Mouse (Mus musculus) CH12.LX (cell line): ENCODE measurements around the gene Myh2. TPM values are rescaled to one million over a fixed set of nuclear protein-coding genes. Genes with fewer than 3 reads are reported as not detected.

Experiments
- DNase-seq: peaks from one replicate; pipeline ENCODE4 v3.0.0-alpha.2; 2013; ENCODE audit errors: extremely low read depth
- H3K27ac ChIP-seq: 2 replicates; pipeline ENCODE4 v1.5.1; 2012; ENCODE audit warnings: low read depth, mild to moderate bottlenecking, control low read depth, moderate library complexity; ENCODE audit not compliant: insufficient read depth
- H3K27me3 ChIP-seq: replicated peaks from 2 replicates; pipeline ENCODE3; 2012; ENCODE audit warnings: inconsistent platforms
- H3K36me3 ChIP-seq, 2 experiments: replicated peaks in 1 of 2; 2 replicates each; pipeline versions ENCODE3 to v1.6.1; 2012; ENCODE audit warnings: inconsistent platforms in 1 of 2, low read length in 1 of 2, mild to moderate bottlenecking in 1 of 2, mixed read lengths in 1 of 2, moderate library complexity in 1 of 2; ENCODE audit not compliant: control insufficient read depth in 1 of 2, insufficient read depth in 1 of 2
- H3K4me1 ChIP-seq, 2 experiments: 2 replicates each; pipeline ENCODE4 v1.6.1; 2012; ENCODE audit warnings: inconsistent platforms in 1 of 2, moderate library complexity in 1 of 2; ENCODE audit not compliant: insufficient read depth in 2 of 2, control insufficient read depth in 1 of 2
- H3K4me2 ChIP-seq: 2 replicates; pipeline ENCODE4 v1.6.1; 2012; ENCODE audit warnings: low read depth, mild to moderate bottlenecking, control low read depth; ENCODE audit not compliant: poor library complexity, insufficient read depth, severe bottlenecking
- H3K4me3 ChIP-seq, 3 experiments: fragments of 150-350 bp in 1 of 3; sonication (generic) in 1 of 3; replicated peaks in 1 of 3; 2 replicates each; pipeline versions ENCODE3 to v1.5.1; 2011 to 2012; ENCODE audit warnings: low read depth in 2 of 3, low read length in 2 of 3, mild to moderate bottlenecking in 2 of 3, moderate library complexity in 2 of 3, control low read depth in 1 of 3, improper control_type of control experiment in 1 of 3, inconsistent platforms in 1 of 3, mixed read lengths in 1 of 3; ENCODE audit not compliant: poor library complexity in 1 of 3
- H3K79me2 ChIP-seq: replicated peaks from 2 replicates; pipeline ENCODE4 v1.6.1; 2012; ENCODE audit warnings: mild to moderate bottlenecking, moderate library complexity; ENCODE audit not compliant: control insufficient read depth, poor library complexity, insufficient read depth, severe bottlenecking; ENCODE audit errors: extremely low read depth
- H3K9ac ChIP-seq: 2 replicates; pipeline ENCODE4 v1.6.1; 2012; ENCODE audit warnings: low read depth, mild to moderate bottlenecking, control low read depth, moderate library complexity; ENCODE audit not compliant: insufficient read depth
- H3K9me3 ChIP-seq: replicated peaks from 2 replicates; pipeline ENCODE3; 2012; ENCODE audit warnings: low read length, inconsistent platforms, mixed read lengths
- CHD2 ChIP-seq: IDR thresholded peaks from 2 replicates; pipeline ENCODE4 v1.6.1; 2011; ENCODE audit warnings: low read length, improper control_type of control experiment
- CTCF ChIP-seq, 2 experiments: IDR thresholded peaks in 1 of 2; conservative IDR thresholded peaks in 1 of 2; 2 replicates each; pipeline ENCODE4 v1.5.1; 2011 to 2012; ENCODE audit warnings: low read depth in 2 of 2, low read length in 2 of 2, improper control_type of control experiment in 1 of 2, inconsistent platforms in 1 of 2, mild to moderate bottlenecking in 1 of 2, moderate library complexity in 1 of 2
- EP300 ChIP-seq: IDR thresholded peaks from 2 replicates; pipeline ENCODE4 v1.6.1; 2011; ENCODE audit warnings: low read length, improper control_type of control experiment
- ETS1 ChIP-seq: conservative IDR thresholded peaks from 2 replicates; pipeline ENCODE4 v1.6.1; 2012; ENCODE audit warnings: low read depth, mild to moderate bottlenecking, inconsistent platforms, low read length, improper control_type of control experiment, moderate library complexity
- GABPA ChIP-seq: IDR thresholded peaks from 2 replicates; pipeline ENCODE4 v1.6.1; 2012; ENCODE audit warnings: low read depth, low read length, improper control_type of control experiment, inconsistent platforms; ENCODE audit not compliant: insufficient replicate concordance
- IRF4 ChIP-seq: IDR thresholded peaks from 2 replicates; pipeline ENCODE4 v1.6.1; 2014; ENCODE audit warnings: low read depth, mild to moderate bottlenecking, inconsistent platforms, low read length, improper control_type of control experiment
- JUND ChIP-seq: conservative IDR thresholded peaks from 2 replicates; pipeline ENCODE4 v1.6.1; 2011; ENCODE audit warnings: low read depth, low read length, improper control_type of control experiment
- MAX ChIP-seq: IDR thresholded peaks from 2 replicates; pipeline ENCODE4 v1.6.1; 2011; ENCODE audit warnings: low read length, improper control_type of control experiment
- MXI1 ChIP-seq: IDR thresholded peaks from 2 replicates; pipeline ENCODE4 v1.6.1; 2011; ENCODE audit warnings: mild to moderate bottlenecking, low read depth, low read length, improper control_type of control experiment
- MYC ChIP-seq: IDR thresholded peaks from 2 replicates; pipeline ENCODE4 v1.6.1; 2011; ENCODE audit warnings: low read depth, mild to moderate bottlenecking, improper control_type of control experiment, low read length
- NELFE ChIP-seq: IDR thresholded peaks from 2 replicates; pipeline ENCODE4 v1.6.1; 2011; ENCODE audit warnings: low read depth, low read length, improper control_type of control experiment
- POLR2A ChIP-seq: IDR thresholded peaks from 2 replicates; pipeline ENCODE4 v1.6.1; 2011; ENCODE audit warnings: low read depth, mild to moderate bottlenecking, improper control_type of control experiment, low read length
- POLR2AphosphoS2 ChIP-seq: IDR thresholded peaks from 2 replicates; pipeline ENCODE4 v1.6.1; 2011; ENCODE audit warnings: low read depth, low read length, improper control_type of control experiment
- RAD21 ChIP-seq: IDR thresholded peaks from 2 replicates; pipeline ENCODE4 v1.6.1; 2011; ENCODE audit warnings: low read depth, mild to moderate bottlenecking, low read length, improper control_type of control experiment, moderate library complexity
- TBP ChIP-seq: conservative IDR thresholded peaks from 2 replicates; pipeline ENCODE4 v1.6.1; 2011; ENCODE audit warnings: low read depth, low read length, improper control_type of control experiment
- UBTF ChIP-seq: IDR thresholded peaks from 2 replicates; pipeline ENCODE4 v1.6.1; 2012; ENCODE audit warnings: low read depth, mild to moderate bottlenecking, inconsistent platforms, low read length, improper control_type of control experiment, moderate library complexity
- USF2 ChIP-seq: conservative IDR thresholded peaks from 2 replicates; pipeline ENCODE4 v1.6.1; 2011; ENCODE audit warnings: low read depth, low read length, improper control_type of control experiment
- ZMIZ1 ChIP-seq: IDR thresholded peaks from 2 replicates; pipeline ENCODE4 v1.6.1; 2012; ENCODE audit warnings: low read depth, mild to moderate bottlenecking, inconsistent platforms, low read length, improper control_type of control experiment
- ZNF384 ChIP-seq: IDR thresholded peaks from 2 replicates; pipeline ENCODE4 v1.6.1; 2012; ENCODE audit warnings: low read depth, low read length, improper control_type of control experiment, inconsistent platforms
- dilution Hi-C: fragments of 300-500 bp; cut with MboI; formaldehyde crosslinking; loops from 2 replicates; pipeline ENCODE4 v1.14.3; 2020; ENCODE audit warnings: low sequenced_read_pairs; ENCODE audit not compliant: extremely low pct_unique_long_range_greater_than_20kb, extremely low pct_ligation_motif_present
- in situ Hi-C: fragments of 300-500 bp; cut with MboI; formaldehyde crosslinking; loops from 3 replicates; pipeline ENCODE4 v1.14.3; 2019; ENCODE audit warnings: low sequenced_read_pairs, low pct_ligation_motif_present, low pct_unique_long_range_greater_than_20kb, mixed read lengths
- polyA plus RNA-seq: library from polyadenylated mRNA; unstranded; fragments of >175 nt; gene quantifications from 2 replicates; pipeline ENCODE4 v1.2.1, GENCODE M21; 2012; ENCODE audit warnings: low read depth; ENCODE audit not compliant: insufficient read length
- total RNA-seq, 2 experiments: library from RNA; depleted of rRNA; stranded (reverse); fragments of 300-350 nt in 1 of 2; fragments of >200 nt in 1 of 2; gene quantifications; 2 replicates each; pipeline ENCODE4 v1.2.3; 2012 to 2014

The Myh2 gene
- total and polyA plus RNA-seq, 3 experiments = 0.04 to 0.08 TPM; not detected in 1

- peak; percentile 55; the same call in 1 of the 2 replicates for TF ChIP-seq NELFE
- TF ChIP-seq ZMIZ1 = peak; percentile 27
- TF ChIP-seq JUND = no peak
- no peak for TF ChIP-seq EP300
- TF ChIP-seq ZNF384 = no peak
- no peak for TF ChIP-seq MXI1
- TF ChIP-seq ETS1 = no peak
- TF ChIP-seq RAD21 = no peak
- no peak for TF ChIP-seq USF2
- TF ChIP-seq CHD2 = peak; percentile 46; the same call in 1 of the 2 replicates
- peak; percentile 52 for TF ChIP-seq POLR2A
- TF ChIP-seq POLR2AphosphoS2 = no peak
- TF ChIP-seq IRF4 = no peak
- TF ChIP-seq UBTF = no peak
- H3K27me3 ChIP-seq = no peaks in the 10 kb centered on the region
- peaks cover 4 to 46% of the 10 kb centered on the region in 2 experiments; a peak in 2 of 4 replicates for H3K4me1 ChIP-seq
- H3K9me3 ChIP-seq = no peaks in the 10 kb centered on the region
- H3K9ac ChIP-seq = no peak overlapping the region
- no peaks in the 10 kb centered on the region; the same call in 1 of the 2 replicates for H3K79me2 ChIP-seq
- dilution Hi-C loops (no loop called here), in situ Hi-C loops (no loop called here)
- no peak overlapping the region for H3K4me2 ChIP-seq
- DNase-seq = no peak
- H3K27ac ChIP-seq = no peak overlapping the region
- no peak overlapping the region for H3K4me3 ChIP-seq
- H3K36me3 ChIP-seq = peaks cover 21 to 48% of the 10 kb centered on the region in 2 experiments
Measured at GRCm38 (mm10) chr11:67150237-67150636, 20.6 kb upstream of the Myh2 start.

- Histone ChIP-seq H3K36me3 (peaks cover 12 to 43% of the 10 kb centered on the region in 2 experiments), H3K27me3 (no peaks in the 10 kb centered on the region), H3K4me1 (peaks cover 0 to 38% of the 10 kb centered on the region in 2 experiments; a peak in 2 of 4 replicates), H3K4me2 (no peak overlapping the region), H3K27ac (no peak overlapping the region), H3K9me3 (no peaks in the 10 kb centered on the region), H3K4me3 (no peak overlapping the region), H3K79me2 (no peaks in the 10 kb centered on the region; the same call in 1 of the 2 replicates)
- DNase-seq = no peak
- TF ChIP-seq MAX (no peak), GABPA (no peak), POLR2AphosphoS2 (peak; percentile 91), UBTF (no peak), MYC (no peak), CTCF (conservative IDR thresholded peaks at IDR 0.05 in 1 of 2, IDR thresholded peaks at IDR 0.05 in 1 of 2; ENCODE audit: low read depth in 2 of 2, low read length in 2 of 2) (no peak), TBP (no peak), RAD21 (no peak), ZMIZ1 (peak; percentile 18; the same call in 1 of the 2 replicates)
- TF ChIP-seq, all 38 proteins: peak for 2
- dilution Hi-C loops (no loop called here), in situ Hi-C loops (no loop called here)
- H3K9ac ChIP-seq = no peak overlapping the region
Measured at GRCm38 (mm10) chr11:67151159-67151558, 19.7 kb upstream of the Myh2 start.
